Mouse (Mus musculus): Measurements from ENCODE around the gene Susd1.

DNA sequence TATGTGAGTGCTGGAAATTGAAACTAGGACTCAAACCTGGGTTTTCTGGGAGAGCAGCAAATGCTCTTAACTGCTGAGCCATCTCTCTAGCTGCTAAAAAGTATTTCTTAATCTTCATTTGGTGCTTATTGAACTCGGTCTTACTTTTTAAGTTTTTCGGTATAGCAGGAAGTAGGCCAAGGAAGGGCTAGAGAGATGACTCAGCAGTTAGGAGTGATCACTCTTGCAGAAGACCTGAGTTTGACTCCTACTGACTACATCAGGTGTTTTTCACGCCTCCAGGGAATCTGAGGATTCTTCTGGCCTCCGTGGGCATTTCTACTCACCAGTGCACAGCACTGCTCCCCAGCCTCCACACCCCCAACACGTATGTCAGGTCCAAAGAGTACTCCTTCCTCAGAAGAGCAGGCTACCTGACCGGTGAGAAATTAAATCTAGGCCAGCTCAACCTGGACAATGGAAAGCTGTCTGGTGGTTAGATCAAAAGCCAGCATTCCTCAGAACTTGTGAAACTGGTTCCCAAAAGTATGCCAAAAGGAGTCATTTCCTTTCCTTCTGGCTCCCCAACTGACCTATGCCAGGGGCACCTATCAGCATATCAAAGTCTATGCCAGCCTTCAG is 11.9 kb upstream of the Susd1 start:
- TF ChIP-seq CTCF (IDR thresholded peaks at IDR 0.05; ENCODE audit: low read depth, low read length) (no peak), GATA1 (IDR thresholded peaks at IDR 0.05; ENCODE audit: borderline replicate concordance, low read length) (no peak), POLR2AphosphoS5 (IDR thresholded peaks at IDR 0.05; ENCODE audit: insufficient replicate concordance, low read depth, low read length) (no peak)

Data from G1E (cell line).